Mouse (Mus musculus): ENCODE results near the gene Arhgef7.
A peak's percentile ranks its signal among the peaks of the same experiment; 100 is the strongest.
"Not testable (repeated sequence)": the region's sequence is repeated elsewhere in the genome, so short reads cannot be mapped to it uniquely, and the experiment has no call there.

The Arhgef7 gene

GRCm38 (mm10) chr8:11833157-11833556 is 105.6 kb downstream of the Arhgef7 start:
- no peak for DNase-seq (ENCODE audit: low read depth, low spot score)

GRCm38 (mm10) chr8:11834200-11834599 is 106.7 kb downstream of the Arhgef7 start:
- DNase-seq (ENCODE audit: low read depth, low spot score): peak; percentile 78

DNA sequence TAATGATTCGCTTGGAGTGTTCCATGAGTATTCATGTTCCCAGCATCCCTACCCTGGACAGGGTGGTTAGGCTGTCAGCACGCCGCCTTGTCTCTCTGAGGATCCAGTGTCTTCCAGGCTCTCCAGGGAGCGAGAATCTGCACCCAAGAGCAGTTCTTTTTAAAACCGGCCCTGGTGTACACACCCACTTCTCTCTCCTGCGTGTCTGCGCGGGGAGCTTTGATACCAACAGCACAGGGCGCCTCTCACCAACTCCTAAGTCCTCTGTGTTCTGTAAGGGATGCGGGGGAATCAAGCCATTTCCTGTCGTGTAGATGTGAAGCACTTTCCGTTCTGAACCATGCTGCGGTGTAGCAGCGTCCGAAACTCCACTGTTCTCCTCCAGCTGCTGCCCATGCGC is 107.2 kb downstream of the Arhgef7 start:
- peak; percentile 58 for DNase-seq (ENCODE audit: low read depth, low spot score)

DNA sequence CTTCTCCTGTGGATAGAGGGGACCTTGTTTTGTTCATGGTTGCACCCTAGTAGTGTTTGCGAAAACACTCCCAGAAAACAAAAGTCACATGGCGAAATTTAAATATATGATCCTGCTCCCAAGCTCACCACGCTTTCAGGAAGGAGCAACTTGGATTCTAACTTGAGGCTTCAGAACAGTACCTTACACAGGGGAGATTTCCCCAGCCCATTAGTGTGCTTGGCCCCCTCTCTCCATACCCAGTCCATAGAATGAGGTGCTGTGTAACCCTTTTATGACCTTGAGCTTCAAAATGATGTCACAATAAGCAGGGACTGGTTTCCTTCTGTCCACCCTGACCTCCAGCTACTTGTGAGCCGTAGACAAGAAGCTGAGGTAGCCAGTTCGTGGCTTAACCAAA is 112.7 kb downstream of the Arhgef7 start, which contains the start of gene Tex29:
TSS of gene Tex29 (plus strand) at position 301 of the 400 bp plus-strand sequence.
- DNase-seq (ENCODE audit: low read depth, low spot score): no peak

DNA sequence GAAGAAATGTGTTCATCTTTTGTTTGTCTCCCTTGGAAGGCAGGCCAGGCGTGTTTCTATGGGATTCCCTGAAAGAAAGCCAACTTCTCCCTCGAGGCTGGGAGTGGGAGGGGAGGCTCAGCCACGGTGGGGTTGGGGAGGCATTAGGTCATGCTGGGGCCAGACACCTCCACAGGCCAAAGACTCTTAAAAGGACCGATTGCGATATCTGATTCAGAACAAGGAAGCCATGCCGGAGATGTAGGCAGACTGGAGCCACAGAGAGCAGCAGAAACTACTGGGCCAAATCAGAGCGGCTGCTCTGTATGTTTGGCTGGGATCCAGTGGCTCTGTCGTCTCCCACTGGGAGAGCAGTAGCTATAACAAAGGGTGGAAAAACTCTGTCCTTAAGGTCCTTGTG is 114.0 kb downstream of the Arhgef7 start:
- DNase-seq (ENCODE audit: low read depth, low spot score): peak; percentile 70

DNA sequence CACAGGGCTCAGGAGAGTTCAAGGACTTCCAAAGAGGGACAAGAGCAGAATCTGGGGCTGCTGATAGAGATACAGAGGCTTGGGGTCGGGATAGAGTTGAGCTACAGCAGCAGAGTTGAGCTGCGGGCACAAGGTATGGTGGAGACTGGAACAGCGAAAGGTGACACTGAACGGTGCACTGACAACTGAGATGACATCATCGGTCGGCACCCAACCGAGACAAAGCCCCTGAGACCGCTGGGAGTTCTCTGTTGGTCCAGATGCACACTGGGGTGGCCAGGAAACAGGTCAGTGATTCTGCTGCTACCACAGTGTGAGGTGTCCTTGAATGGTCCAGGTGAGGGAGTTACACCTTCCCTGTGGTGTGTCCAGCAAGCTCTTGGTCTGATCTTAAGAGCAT is 115.2 kb downstream of the Arhgef7 start:
- no peak for DNase-seq (ENCODE audit: low read depth, low spot score)

- no peak for DNase-seq (ENCODE audit: low read depth, low spot score)
Observed at GRCm38 (mm10) chr8:11843677-11844315, 116.3 kb downstream of the Arhgef7 start.

DNA sequence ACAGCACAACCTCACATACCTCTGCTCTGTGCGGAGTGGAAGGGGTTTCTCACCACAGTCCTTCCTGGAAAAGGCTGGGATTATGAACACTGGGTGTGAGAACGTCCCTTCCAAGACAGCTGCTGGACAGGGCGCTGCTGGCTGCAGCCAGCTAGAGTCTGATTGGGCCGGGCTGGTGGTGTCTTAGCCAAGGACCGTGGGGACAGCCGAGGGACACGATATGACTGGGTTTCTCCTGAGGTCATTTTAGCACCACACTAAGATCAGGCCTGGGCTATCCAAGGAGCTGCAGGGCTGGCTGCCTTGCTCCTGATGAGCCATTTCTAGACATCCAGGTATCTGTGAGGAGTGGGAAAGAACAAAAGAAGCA is 116.8 kb downstream of the Arhgef7 start:
- no peak for DNase-seq (ENCODE audit: low read depth, low spot score)

- DNase-seq (ENCODE audit: low read depth, low spot score): no peak
Observed at GRCm38 (mm10) chr8:11846807-11847206, 119.3 kb downstream of the Arhgef7 start.

- no peak for DNase-seq (ENCODE audit: low read depth, low spot score)
Observed at GRCm38 (mm10) chr8:11867832-11868231, 140.3 kb downstream of the Arhgef7 start.

- DNase-seq (ENCODE audit: low read depth, low spot score): not testable (repeated sequence)
Observed at GRCm38 (mm10) chr8:11874227-11874626, 146.7 kb downstream of the Arhgef7 start.

- no peak for DNase-seq (ENCODE audit: low read depth, low spot score)
Observed at GRCm38 (mm10) chr8:11884646-11885045, 157.1 kb downstream of the Arhgef7 start.

Data from brain, adult 2 months (tissue).